Mouse (Mus musculus): ENCODE results near the gene Fam83d. TPM values are rescaled to one million over a fixed set of nuclear protein-coding genes. Genes with fewer than 3 reads are reported as not detected.

Fam83d gene
- polyA plus RNA-seq, 1 experiment = 2.9 TPM

DNA sequence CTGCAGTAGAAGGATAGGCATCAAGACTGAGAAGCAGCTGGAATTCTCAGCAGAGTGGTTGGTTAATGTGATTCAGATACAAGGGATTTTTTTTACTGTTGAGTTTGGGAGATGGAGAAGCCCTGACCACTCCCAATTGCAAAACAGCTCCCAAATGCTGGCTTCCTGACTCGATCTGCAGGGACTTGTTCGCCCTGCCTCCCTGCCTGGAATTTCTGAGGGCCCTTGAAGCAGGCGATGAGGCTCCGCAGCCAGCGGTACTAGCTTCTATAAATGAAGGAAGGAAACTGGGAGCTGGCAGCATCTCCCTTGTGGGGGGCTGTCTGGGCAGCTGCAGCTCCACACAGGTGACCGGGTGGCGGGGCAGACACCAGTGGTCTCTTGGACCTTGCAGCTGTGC is 10.5 kb downstream of the Fam83d start:
- Histone ChIP-seq H3K4me1 (ENCODE audit: control insufficient read depth, insufficient read depth, insufficient read length) (no peaks in the 10 kb centered on the region), H3K27me3 (ENCODE audit: control insufficient read depth, insufficient read depth, low read length) (no peaks in the 10 kb centered on the region), H3K27ac (ENCODE audit: insufficient read depth, low read length) (no peak overlapping the region), H3K36me3 (ENCODE audit: control insufficient read depth, insufficient read depth, low read length) (no peaks in the 10 kb centered on the region), H3K4me3 (ENCODE audit: extremely low read depth, insufficient read depth, insufficient read length) (no peak overlapping the region)
- TF ChIP-seq CTCF (IDR thresholded peaks at IDR 0.05; ENCODE audit: extremely low read depth, insufficient read depth, insufficient read length, insufficient replicate concordance) (no peak), POLR2A (IDR thresholded peaks at IDR 0.05; ENCODE audit: low read depth, low read length) (no peak)
- 85% methylated on average over 7 of the region's 7 CpGs for WGBS
- no peak for DNase-seq (ENCODE audit: low read depth in 1 of 2, low spot score in 2 of 2)

DNA sequence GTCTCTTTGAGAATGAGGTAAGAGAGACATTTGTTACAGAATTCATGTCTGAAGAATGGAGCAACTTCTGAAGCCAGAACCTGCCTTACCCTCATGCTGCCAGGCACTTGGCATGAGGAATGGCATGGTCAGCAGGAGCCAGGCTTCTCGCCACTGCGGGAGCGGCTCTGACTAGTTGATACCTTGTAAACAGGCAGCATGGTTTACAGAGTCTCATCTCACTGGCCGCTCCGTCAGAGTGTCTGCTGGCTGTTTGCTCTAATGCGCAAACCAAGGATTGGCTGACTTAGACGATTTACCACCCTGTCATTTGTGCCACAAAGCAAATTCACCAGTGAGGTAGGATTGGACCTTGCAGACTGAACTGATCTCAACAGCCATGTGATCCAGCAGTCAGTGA is 13.2 kb downstream of the Fam83d start:
- DNase-seq (ENCODE audit: low read depth in 1 of 2, low spot score in 2 of 2) = no peak
- H3K4me3 ChIP-seq (ENCODE audit: extremely low read depth, insufficient read depth, insufficient read length) = no peak overlapping the region
- 0 out of 2 replicates have a peak, but pooled peaks cover 2% of the 10 kb centered on the region for H3K36me3 ChIP-seq (ENCODE audit: control insufficient read depth, insufficient read depth, low read length)
- H3K4me1 ChIP-seq (ENCODE audit: control insufficient read depth, insufficient read depth, insufficient read length) = no peaks in the 10 kb centered on the region
- WGBS = 95% methylated on average over 7 of the region's 7 CpGs
- no peak overlapping the region for H3K27ac ChIP-seq (ENCODE audit: insufficient read depth, low read length)
- TF ChIP-seq CTCF (IDR thresholded peaks at IDR 0.05; ENCODE audit: extremely low read depth, insufficient read depth, insufficient read length, insufficient replicate concordance) (no peak), POLR2A (IDR thresholded peaks at IDR 0.05; ENCODE audit: low read depth, low read length) (no peak)
- no peaks in the 10 kb centered on the region for H3K27me3 ChIP-seq (ENCODE audit: control insufficient read depth, insufficient read depth, low read length)

DNA sequence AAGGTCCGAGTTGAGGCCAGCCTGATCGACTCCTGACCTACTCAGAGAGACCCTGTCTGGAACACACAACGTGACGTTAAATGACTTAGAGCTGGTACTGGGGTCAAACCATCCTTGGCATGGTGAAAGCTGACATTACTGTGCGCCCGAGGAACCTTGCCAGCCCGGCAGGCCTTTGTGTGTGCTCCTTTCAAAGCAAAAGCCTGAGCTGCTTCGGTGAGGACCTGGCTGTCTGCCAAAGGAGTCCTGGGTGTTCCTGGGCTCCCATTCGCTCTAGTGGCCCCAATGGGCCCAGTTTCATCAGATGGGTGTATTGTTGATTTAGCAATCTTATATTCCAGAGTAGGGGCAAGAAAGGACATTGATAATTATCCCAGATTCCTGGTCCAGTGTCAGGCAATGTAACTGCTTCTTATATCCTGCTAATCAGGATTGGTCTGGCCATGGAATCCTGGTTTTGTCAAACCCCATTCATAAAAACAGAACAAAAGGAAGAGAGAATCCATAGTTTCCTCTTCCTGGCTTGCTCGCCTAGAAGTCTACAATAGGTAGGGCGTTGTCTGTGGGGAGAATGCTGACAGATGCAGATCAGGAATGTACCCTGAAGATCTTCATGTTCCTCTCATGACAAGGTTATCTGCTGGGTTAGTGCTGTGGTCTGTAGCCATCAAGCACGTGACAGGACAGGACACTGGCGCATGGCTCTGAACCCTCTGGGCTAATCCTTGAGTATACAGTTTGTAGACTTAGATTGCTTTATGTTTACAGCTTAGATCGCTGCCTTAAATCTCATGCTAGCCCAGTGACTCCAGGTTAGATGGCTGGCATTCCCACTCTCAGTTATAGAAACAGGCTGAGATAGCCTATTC is 19.3 kb downstream of the Fam83d start:
- Histone ChIP-seq H3K36me3 (ENCODE audit: control insufficient read depth, insufficient read depth, low read length) (0 out of 2 replicates have a peak, but pooled peaks cover 2% of the 10 kb centered on the region), H3K4me3 (ENCODE audit: extremely low read depth, insufficient read depth, insufficient read length) (no peak overlapping the region), H3K27me3 (ENCODE audit: control insufficient read depth, insufficient read depth, low read length) (no peaks in the 10 kb centered on the region), H3K4me1 (ENCODE audit: control insufficient read depth, insufficient read depth, insufficient read length) (no peaks in the 10 kb centered on the region), H3K27ac (ENCODE audit: insufficient read depth, low read length) (no peak overlapping the region)
- no peak for TF ChIP-seq POLR2A (IDR thresholded peaks at IDR 0.05; ENCODE audit: low read depth, low read length)
- no peak for TF ChIP-seq CTCF (IDR thresholded peaks at IDR 0.05; ENCODE audit: extremely low read depth, insufficient read depth, insufficient read length, insufficient replicate concordance)
- 92% methylated on average over 14 of the region's 14 CpGs for WGBS
- DNase-seq (ENCODE audit: low read depth in 1 of 2, low spot score in 2 of 2) = no peak

DNA sequence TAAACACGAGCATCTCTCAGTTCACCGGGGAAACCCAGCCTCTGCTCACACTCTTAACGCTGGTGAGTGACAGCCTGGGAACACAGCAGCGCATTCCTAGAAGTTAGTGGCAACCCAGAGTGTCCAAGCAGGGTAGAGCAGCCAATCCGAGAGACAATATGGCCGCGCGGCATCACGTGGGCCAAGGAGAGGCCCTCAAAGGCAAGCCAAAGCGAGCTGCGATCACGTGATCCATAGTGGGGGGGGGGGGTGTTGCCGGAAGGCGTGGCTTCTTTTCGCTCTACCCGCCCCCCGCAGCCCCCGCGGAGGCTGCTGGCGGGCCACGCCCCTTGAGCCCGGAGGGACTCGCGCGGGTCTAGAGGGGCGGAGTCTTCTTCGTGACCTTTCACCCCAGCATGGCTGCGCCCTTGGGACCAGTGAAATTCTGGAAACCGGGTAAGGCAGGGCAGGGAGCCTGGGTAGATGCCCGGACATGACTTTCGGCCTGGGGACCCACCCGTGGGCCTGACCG is 26.7 kb downstream of the Fam83d start, which contains the start of gene Dhx35:
TSS of gene Dhx35 (plus strand) at position 314 of the 511 bp plus-strand sequence.
- no peak for TF ChIP-seq POLR2A (IDR thresholded peaks at IDR 0.05; ENCODE audit: low read depth, low read length)
- no peak for TF ChIP-seq CTCF (IDR thresholded peaks at IDR 0.05; ENCODE audit: extremely low read depth, insufficient read depth, insufficient read length, insufficient replicate concordance)
- H3K4me1 ChIP-seq (ENCODE audit: control insufficient read depth, insufficient read depth, insufficient read length) = peaks cover 8% of the 10 kb centered on the region; the same call in 1 of the 2 replicates

DNA sequence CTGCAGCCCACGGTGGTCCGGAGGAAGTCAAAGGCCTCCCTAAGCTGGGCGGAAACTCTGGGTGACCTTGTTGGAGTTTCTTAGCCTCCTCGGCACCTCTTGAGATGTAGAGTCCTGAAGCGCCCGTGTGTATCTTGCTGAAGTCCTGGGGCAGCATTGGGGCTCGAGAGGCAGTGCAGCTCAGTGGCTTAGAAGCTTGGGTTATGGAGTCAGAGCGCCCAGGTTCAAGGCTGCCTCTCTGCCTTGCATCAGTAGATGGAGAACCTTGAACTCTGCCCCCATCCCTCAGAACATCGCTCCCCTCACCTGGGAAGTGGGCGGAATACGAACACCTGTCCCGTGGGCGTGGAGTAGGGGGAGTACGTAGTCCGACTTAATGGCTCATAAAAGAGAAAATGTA is 27.1 kb downstream of the Fam83d start:
- WGBS = 23% methylated on average over 15 of the region's 15 CpGs
- Histone ChIP-seq H3K4me1 (ENCODE audit: control insufficient read depth, insufficient read depth, insufficient read length) (peaks cover 8% of the 10 kb centered on the region; the same call in 1 of the 2 replicates), H3K27me3 (ENCODE audit: control insufficient read depth, insufficient read depth, low read length) (no peaks in the 10 kb centered on the region), H3K27ac (ENCODE audit: insufficient read depth, low read length) (peak overlapping the region; percentile 41; the same call in 1 of the 2 replicates), H3K4me3 (ENCODE audit: extremely low read depth, insufficient read depth, insufficient read length) (peak overlapping the region; percentile 84), H3K36me3 (ENCODE audit: control insufficient read depth, insufficient read depth, low read length) (no peaks in the 10 kb centered on the region)
- DNase-seq (ENCODE audit: low read depth in 1 of 2, low spot score in 2 of 2) = no peak
- TF ChIP-seq POLR2A (IDR thresholded peaks at IDR 0.05; ENCODE audit: low read depth, low read length) (no peak), CTCF (IDR thresholded peaks at IDR 0.05; ENCODE audit: extremely low read depth, insufficient read depth, insufficient read length, insufficient replicate concordance) (no peak)

More for the DNA sequence above, 26.7 kb downstream of the Fam83d start, which contains the start of gene Dhx35:
- H3K27ac ChIP-seq (ENCODE audit: insufficient read depth, low read length) = peak within 1 kb of the TSS; percentile 72
- peak; percentile 89 to 90 for DNase-seq (ENCODE audit: low read depth in 1 of 2, low spot score in 2 of 2)
- no peaks in the 10 kb centered on the region for H3K27me3 ChIP-seq (ENCODE audit: control insufficient read depth, insufficient read depth, low read length)
- 0% methylated on average over 30 of the region's 33 CpGs for WGBS
- H3K4me3 ChIP-seq (ENCODE audit: extremely low read depth, insufficient read depth, insufficient read length) = peak within 1 kb of the TSS; percentile 84
- no peaks in the 10 kb centered on the region for H3K36me3 ChIP-seq (ENCODE audit: control insufficient read depth, insufficient read depth, low read length)

DNA sequence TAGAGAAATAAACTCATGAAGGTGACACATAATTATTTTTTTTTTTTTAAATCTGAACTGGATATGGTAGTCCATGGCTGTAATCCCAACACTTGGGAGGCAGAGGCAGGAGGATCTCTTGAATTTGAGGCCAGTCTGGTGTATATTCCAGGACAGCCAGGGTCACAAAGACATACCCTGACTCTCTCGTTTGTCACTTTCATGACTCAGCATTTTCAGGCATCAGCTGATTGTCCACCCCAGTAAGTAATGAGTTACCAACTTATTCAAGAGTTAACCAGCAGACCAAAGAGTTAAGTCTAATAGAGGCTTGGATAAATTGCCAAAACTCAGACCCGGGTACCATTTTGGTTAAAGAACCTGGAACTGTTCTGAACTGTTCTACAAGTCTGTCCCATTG is 28.0 kb downstream of the Fam83d start:
- Histone ChIP-seq H3K4me1 (ENCODE audit: control insufficient read depth, insufficient read depth, insufficient read length) (peaks cover 8% of the 10 kb centered on the region; the same call in 1 of the 2 replicates), H3K36me3 (ENCODE audit: control insufficient read depth, insufficient read depth, low read length) (no peaks in the 10 kb centered on the region), H3K4me3 (ENCODE audit: extremely low read depth, insufficient read depth, insufficient read length) (no peak overlapping the region), H3K27me3 (ENCODE audit: control insufficient read depth, insufficient read depth, low read length) (no peaks in the 10 kb centered on the region), H3K27ac (ENCODE audit: insufficient read depth, low read length) (no peak overlapping the region)
- 81% methylated on average over 2 of the region's 2 CpGs for WGBS
- DNase-seq (ENCODE audit: low read depth in 1 of 2, low spot score in 2 of 2) = no peak
- no peak for TF ChIP-seq CTCF (IDR thresholded peaks at IDR 0.05; ENCODE audit: extremely low read depth, insufficient read depth, insufficient read length, insufficient replicate concordance)

Measured in spleen, adult 2 months (tissue).